Mouse (Mus musculus) ES-E14 (cell line): ENCODE measurements around the gene 1600002K03Rik. TPM values are rescaled to one million over a fixed set of nuclear protein-coding genes. Genes with fewer than 3 reads are reported as not detected.

ENCODE experiments used
- DNase-seq: peaks from one replicate; pipeline ENCODE4 v3.0.0-alpha.2; 2013; ENCODE audit warnings: low read depth, low spot score
- H3K27ac ChIP-seq: 2 replicates; pipeline ENCODE4 v1.5.1; 2012; ENCODE audit warnings: low read depth, mild to moderate bottlenecking, low read length, moderate library complexity, mixed read lengths; ENCODE audit not compliant: poor library complexity, insufficient read depth, severe bottlenecking
- H3K36me3 ChIP-seq: 2 replicates; pipeline ENCODE4 v1.6.1; 2012; ENCODE audit warnings: mild to moderate bottlenecking, low read length, moderate library complexity, mixed read lengths; ENCODE audit not compliant: control insufficient read depth, poor library complexity, insufficient read depth, severe bottlenecking
- H3K4me1 ChIP-seq, 2 experiments: fragments of 150-350 bp in 1 of 2; sonication (generic) in 1 of 2; 2 replicates each; pipeline ENCODE4 v1.6.1; 2012; ENCODE audit warnings: low read length in 2 of 2, mild to moderate bottlenecking in 1 of 2, mixed read lengths in 1 of 2; ENCODE audit not compliant: control insufficient read depth in 2 of 2, insufficient read depth in 2 of 2, poor library complexity in 1 of 2
- H3K4me3 ChIP-seq, 2 experiments: fragments of 150-350 bp in 1 of 2; sonication (generic) in 1 of 2; 2 replicates each; pipeline ENCODE4 v1.5.1; 2012; ENCODE audit warnings: low read length in 2 of 2, low read depth in 1 of 2, mild to moderate bottlenecking in 1 of 2, mixed read lengths in 1 of 2; ENCODE audit not compliant: insufficient read depth in 1 of 2, poor library complexity in 1 of 2, severe bottlenecking in 1 of 2
- H3K9ac ChIP-seq: 2 replicates; pipeline ENCODE4 v1.6.1; 2012; ENCODE audit warnings: low read depth, mild to moderate bottlenecking, low read length, mixed read lengths; ENCODE audit not compliant: poor library complexity, insufficient read depth, severe bottlenecking
- H3K9me3 ChIP-seq: fragments of 150-350 bp; sonication (generic); 2 replicates; pipeline ENCODE4 v1.6.1; 2012; ENCODE audit warnings: low read depth, mild to moderate bottlenecking, low read length; ENCODE audit not compliant: control insufficient read depth, insufficient read depth
- CHD2 ChIP-seq: IDR thresholded peaks from 2 replicates; pipeline ENCODE4 v1.6.1; 2014; ENCODE audit warnings: mild to moderate bottlenecking, low read depth, low read length, inconsistent platforms
- HCFC1 ChIP-seq: IDR thresholded peaks from 2 replicates; pipeline ENCODE4 v1.6.1; 2012; ENCODE audit warnings: low read length, inconsistent platforms, borderline replicate concordance; ENCODE audit not compliant: insufficient read depth
- MAFK ChIP-seq: IDR thresholded peaks from 2 replicates; pipeline ENCODE4 v1.6.1; 2014; ENCODE audit warnings: mild to moderate bottlenecking, low read depth, low read length, inconsistent platforms; ENCODE audit not compliant: insufficient read depth
- ZC3H11A ChIP-seq: IDR thresholded peaks from 2 replicates; pipeline ENCODE4 v1.6.1; 2012; ENCODE audit warnings: low read depth, mild to moderate bottlenecking, inconsistent platforms, low read length, borderline replicate concordance
- ZNF384 ChIP-seq: IDR thresholded peaks from 2 replicates; pipeline ENCODE4 v1.6.1; 2012; ENCODE audit warnings: low read depth, low read length, inconsistent platforms
- in situ Hi-C, 2 experiments: fragments of 600-800 bp; cut with MboI; formaldehyde crosslinking; loops; one replicate each; pipeline ENCODE4 v1.15.1; 2025; ENCODE audit warnings: low sequenced_read_pairs in 2 of 2, inconsistent platforms in 1 of 2; ENCODE audit not compliant: unreplicated experiment in 2 of 2
- total RNA-seq: library from RNA; depleted of rRNA; stranded (reverse); fragments of 300-350 nt; gene quantifications from 2 replicates; pipeline ENCODE4 v1.2.3, GENCODE M21; 2012

Gene 1600002K03Rik
- total RNA-seq, 1 experiment = 25.4 TPM

DNA sequence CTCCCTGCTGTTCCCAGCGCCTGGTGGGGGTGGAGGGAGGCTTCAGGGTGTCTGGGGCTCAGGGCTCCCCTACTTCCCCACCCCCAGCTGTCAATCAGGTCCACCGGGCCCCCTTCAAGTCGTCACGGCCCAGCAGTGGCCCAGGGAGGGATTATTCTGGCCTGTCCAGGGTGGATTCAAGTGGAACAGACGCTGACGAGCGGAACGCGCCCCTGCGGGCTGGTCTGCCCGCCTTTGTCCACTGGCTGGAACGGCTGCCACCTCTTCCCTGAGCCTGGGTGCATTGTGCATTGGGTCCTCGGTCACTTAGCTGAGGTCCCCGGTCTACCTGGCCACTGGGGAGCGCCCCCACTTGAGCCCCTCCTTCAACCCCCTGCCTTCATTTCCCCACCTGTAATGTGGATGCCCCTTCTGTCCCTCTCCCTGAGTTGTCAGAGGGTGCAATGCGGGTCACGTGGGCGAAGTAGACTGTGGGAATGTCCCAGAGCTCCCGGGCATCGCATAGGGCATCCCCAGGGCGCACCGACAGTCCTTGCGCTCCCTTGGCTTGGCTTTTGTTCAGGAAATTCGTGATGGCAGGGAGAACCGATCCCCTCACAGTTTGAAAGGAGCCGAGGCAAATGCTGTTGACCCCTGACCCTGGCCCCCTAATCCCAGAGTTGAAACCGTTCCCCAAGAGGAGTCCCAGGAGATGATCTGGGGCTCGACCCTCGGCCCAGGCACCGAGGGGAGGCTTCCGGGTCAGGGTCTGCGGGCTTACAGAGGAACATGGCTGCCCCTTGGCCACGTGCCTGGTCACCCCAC lies 24.2 kb downstream of the 1600002K03Rik start:
- Histone ChIP-seq H3K36me3 (no peaks in the 10 kb centered on the region), H3K4me3 (no peak overlapping the region), H3K9ac (no peak overlapping the region), H3K27ac (no peak overlapping the region), H3K9me3 (no peaks in the 10 kb centered on the region), H3K4me1 (peaks cover 0 to 11% of the 10 kb centered on the region in 2 experiments; a peak in 2 of 4 replicates)
- DNase-seq = no peak
- in situ Hi-C loops = no loop called here
- TF ChIP-seq CHD2 (no peak), ZC3H11A (no peak), MAFK (no peak), HCFC1 (no peak), ZNF384 (no peak)

DNA sequence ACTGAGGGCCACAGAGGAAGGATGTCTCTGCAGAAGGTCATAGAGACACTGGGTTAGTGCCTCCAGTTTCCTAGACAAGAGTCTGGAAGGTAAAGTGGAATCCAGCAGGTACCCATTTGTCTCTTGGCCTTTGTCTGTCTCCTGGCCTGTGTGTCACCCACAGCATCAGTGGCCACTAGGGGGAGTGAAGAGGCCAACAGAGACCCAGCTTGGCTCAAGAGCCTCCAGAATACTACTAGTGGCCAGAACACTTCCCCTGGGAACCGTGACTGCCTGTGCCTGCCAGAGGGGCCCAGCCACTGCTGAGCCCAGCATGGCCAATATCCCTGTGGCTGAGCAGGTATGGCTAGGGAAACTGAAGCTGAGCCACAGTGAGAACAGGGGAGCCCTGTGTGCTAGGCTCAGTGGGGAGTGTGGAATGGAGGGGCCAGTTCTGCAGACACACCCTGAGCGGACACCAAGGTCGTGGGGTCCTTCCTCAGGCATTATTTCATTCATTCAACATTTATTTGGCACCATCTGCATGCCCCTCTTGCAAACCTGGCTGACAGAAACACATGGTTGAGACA lies 26.8 kb downstream of the 1600002K03Rik start:
- Histone ChIP-seq H3K9me3 (no peaks in the 10 kb centered on the region), H3K9ac (no peak overlapping the region), H3K4me3 (no peak overlapping the region), H3K36me3 (no peaks in the 10 kb centered on the region), H3K4me1 (peaks cover 2 to 10% of the 10 kb centered on the region in 2 experiments; a peak in 2 of 4 replicates), H3K27ac (no peak overlapping the region)
- TF ChIP-seq ZC3H11A = peak; percentile 54; the same call in 1 of the 2 replicates
- TF ChIP-seq HCFC1 = 0 out of 2 replicates have a peak, but pooled peaks have one; percentile 32
- TF ChIP-seq ZNF384 = 0 out of 2 replicates have a peak, but pooled peaks have one; percentile 44
- no peak for TF ChIP-seq CHD2
- in situ Hi-C loops = no loop called here
- peak; percentile 84 for DNase-seq

DNA sequence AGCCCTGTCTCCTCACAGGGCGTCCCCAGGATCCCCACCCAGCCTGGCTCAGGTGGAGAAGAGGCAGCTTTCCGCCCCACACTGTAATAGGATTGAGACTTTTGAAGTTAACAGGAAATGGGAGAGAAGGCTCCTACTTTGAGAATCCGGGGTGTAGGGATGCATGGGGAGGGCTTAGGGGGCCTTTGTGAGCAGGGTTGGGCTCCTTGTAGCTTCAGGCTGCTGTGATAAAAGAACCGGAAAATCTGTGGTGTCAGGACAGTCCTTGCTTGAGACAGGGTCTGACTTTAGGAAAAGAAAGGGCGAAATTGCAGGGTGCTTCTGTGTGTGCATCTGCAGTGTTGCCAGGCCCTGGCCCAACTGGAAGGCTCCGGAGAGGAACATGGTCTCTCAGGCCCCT lies 27.7 kb downstream of the 1600002K03Rik start:
- DNase-seq = no peak
- H3K27ac ChIP-seq = no peak overlapping the region
- H3K36me3 ChIP-seq = no peaks in the 10 kb centered on the region
- H3K4me1 ChIP-seq = peaks cover 2 to 14% of the 10 kb centered on the region in 2 experiments; a peak in 2 of 4 replicates
- in situ Hi-C loops = no loop called here
- H3K4me3 ChIP-seq = no peak overlapping the region
- no peak for TF ChIP-seq CHD2
- no peak for TF ChIP-seq HCFC1
- no peak for TF ChIP-seq ZNF384
- no peak for TF ChIP-seq ZC3H11A
- TF ChIP-seq MAFK = no peak
- no peaks in the 10 kb centered on the region for H3K9me3 ChIP-seq
- no peak overlapping the region for H3K9ac ChIP-seq

DNA sequence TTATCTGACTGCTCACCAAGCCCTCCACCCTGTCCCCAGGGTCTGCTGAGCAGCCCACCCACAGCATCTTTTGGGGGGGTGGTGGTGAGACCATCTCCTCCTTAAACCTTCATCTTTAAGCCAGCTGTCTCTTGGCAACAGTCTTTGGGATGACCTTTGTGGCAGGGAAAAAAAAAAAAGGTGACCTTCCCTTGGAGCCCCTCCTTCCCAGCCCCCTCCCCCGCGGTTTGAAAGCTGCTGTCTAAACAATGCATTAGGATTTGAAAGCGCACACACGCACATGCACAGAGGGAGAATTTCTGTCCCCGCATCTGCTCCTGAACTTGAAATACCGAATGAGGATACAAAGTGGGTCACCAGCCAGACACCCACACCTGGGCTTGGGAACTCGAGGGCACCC lies 31.3 kb downstream of the 1600002K03Rik start:
- no peak overlapping the region for H3K4me3 ChIP-seq
- H3K9ac ChIP-seq = peak overlapping the region; percentile 20; the same call in 1 of the 2 replicates
- in situ Hi-C loops = no loop called here
- no peak overlapping the region for H3K27ac ChIP-seq
- no peaks in the 10 kb centered on the region for H3K9me3 ChIP-seq
- H3K4me1 ChIP-seq = peaks cover 2 to 20% of the 10 kb centered on the region in 2 experiments; a peak in 2 of 4 replicates
- no peak for DNase-seq
- no peaks in the 10 kb centered on the region for H3K36me3 ChIP-seq
- TF ChIP-seq ZC3H11A = no peak
- TF ChIP-seq ZNF384 = peak; percentile 86
- no peak for TF ChIP-seq HCFC1
- TF ChIP-seq MAFK = no peak
